Mouse (Mus musculus): ENCODE measurements around the gene Klhl7.
"Not testable (repeated sequence)": the region's sequence is repeated elsewhere in the genome, so short reads cannot be mapped to it uniquely, and the experiment has no call there.

Gene Klhl7

DNA sequence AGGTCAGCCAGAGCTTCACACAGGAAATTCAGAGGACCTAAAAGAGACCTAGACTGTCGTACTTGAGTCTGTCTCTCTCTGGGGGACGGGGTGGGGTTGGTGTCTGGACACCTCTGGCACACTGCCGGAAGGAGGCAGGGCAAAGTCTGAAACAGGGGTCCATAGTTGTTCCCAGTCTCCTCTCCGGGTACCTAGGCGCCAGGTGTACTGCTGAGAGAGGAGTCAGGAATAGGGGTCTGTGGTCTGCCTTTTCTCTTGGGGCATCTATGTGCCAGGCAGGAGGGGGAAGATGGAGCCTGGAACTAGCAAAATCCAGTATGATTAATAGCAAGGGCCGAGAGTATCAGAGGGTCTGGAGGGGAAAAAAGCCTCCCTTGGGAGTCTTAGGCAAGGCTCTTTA, 5.0 kb upstream of the Klhl7 start:
- no peak for DNase-seq (ENCODE audit: low spot score)

DNA sequence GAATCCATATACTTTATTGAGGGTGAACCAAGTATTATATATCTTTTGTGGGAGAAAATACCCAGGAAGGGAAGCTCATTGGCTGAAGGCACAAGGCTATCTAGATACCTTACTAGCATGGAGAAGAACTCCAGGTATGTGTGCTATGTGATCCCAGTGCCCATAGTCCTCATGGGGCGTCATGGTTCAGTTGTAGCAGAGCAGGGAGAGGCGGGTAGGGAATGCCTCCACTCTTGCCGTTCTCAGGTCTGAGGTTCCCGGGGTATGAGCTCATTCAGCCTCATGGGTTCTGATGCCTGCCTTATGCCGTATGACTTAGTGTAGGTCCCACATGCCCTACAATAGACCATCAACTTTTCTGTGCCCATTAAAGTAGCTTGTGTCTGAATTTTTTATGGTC, 4.5 kb upstream of the Klhl7 start:
- DNase-seq (ENCODE audit: low spot score) = no peak

DNA sequence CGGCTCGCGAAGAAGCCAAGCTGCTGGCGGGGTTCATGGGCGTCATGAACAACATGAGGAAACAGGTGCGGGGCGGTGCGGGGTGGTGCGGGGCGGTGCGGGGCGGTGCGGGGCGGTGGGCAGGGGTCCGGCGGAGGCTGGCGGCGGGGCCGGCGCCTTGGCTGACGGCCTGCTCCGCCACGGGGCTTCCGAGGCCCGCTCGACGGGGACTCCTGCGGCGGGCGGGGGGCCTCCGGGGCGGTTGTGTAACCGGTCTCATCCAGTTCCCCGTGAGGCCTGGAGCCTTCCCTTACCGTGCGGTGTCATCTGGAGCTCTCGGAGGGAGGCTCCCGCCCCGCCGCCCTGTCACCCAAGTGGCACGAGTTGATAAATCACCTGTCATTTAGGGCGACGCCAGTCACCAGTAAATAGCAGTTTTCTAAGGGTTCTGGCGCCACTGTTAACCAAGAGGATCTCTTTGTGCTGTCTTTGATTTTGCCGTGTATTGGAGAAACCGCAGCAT, 456 bp downstream of the Klhl7 start:
- DNase-seq (ENCODE audit: low spot score) = peak; percentile 36

DNA sequence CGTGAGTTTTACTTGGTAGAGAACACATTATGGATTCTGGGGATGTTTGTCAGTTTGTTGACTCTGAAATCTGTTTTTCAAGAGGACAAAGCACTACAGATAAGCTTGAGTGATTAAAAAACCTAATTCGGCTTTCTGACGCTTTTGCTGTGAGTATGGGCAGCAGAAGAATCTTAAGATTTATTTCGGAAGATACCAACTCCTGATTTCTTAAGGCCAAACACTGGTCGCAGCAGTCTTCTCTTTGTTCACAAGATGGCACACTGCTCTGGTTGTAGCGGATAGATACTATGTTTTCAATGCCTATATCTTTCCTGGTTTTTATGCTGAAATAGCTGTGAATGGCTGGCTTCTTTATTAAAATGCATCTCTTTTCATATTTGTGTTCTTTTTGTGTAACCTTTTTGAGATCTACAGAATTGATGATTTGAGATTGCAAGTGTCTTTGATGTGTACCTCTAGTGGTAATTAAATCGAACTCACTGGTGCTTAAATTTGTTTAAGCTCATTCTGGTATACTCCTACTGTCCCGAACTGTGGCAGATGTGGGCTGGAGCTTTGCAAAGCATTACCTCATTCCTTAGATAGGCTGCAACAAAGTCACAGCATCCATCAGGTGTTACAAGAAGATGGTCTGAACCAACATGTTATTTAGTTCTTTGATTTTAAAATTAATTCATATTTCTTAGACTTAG, 1.2 kb downstream of the Klhl7 start:
- DNase-seq (ENCODE audit: low spot score) = no peak

DNA sequence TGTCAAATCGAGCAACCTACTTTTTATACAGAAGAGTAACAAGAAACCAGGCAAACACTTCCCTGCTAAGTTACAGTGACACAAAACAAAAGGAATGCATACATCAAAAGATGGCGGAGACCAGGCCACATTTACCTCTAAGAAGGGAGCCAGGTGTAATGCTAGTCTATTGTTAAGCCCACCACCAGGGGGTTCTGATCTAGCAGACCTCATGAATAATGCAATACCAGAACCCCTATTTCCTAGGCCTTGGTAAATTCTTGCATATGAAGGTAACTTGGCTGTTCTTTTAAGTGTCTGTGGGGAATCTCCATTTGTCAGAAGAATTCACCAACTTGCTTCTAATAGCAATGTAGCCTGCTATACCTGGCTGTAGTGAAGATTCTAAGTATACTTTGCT, 2.8 kb downstream of the Klhl7 start:
- not testable (repeated sequence) for DNase-seq (ENCODE audit: low spot score)

DNA sequence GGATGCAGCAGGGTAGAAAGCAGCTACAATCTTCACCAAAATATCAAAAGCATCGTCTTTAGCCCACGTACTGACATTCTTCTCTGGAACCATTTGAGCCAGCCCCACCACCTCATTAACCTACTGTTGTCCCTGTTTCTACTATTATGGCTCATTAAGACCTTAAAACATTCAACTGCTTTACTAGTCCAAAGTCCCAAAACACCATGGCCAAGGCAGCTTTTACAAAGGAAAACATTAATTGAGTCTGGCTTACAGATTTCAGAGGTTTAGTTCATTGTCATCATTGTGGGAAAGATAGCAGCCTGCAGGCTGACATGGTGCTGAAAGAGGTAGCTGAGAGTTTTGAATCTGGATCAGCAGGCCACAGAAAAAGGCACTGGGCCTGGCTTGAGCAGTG, 3.4 kb downstream of the Klhl7 start:
- no peak for DNase-seq (ENCODE audit: low spot score)

DNA sequence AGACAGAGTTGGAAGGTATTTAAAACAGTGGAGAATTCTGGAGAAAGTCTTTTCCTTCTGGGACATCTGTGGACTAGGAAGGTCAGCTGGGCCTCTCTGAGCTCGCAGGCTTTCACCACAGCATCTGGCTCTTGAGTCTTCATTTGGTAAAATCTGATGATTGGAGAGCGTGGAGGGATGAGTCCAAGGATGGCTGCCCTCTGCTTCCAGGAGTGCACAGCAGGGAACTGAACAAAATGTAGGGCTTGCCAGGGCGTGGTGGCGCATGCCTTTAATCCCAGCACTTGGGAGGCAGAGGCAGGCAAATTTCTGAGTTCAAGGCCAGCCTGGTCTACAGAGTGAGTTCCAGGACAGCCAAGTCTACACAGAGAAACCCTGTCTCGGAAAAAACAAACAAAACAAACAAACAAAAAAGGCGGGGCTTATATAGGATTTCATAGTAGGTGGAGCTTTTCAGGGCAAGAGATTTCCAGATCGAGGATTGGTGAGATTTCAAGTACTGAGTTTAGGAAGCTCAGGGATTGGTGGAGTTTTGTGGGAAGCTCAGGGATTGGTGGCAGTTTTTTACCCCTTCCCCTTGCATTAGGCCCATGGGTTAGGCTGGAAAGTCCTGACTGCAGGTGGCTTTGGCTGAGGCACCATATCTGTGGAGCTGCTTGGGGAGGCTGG, 6.8 kb downstream of the Klhl7 start:
- no peak for DNase-seq (ENCODE audit: low spot score)

DNA sequence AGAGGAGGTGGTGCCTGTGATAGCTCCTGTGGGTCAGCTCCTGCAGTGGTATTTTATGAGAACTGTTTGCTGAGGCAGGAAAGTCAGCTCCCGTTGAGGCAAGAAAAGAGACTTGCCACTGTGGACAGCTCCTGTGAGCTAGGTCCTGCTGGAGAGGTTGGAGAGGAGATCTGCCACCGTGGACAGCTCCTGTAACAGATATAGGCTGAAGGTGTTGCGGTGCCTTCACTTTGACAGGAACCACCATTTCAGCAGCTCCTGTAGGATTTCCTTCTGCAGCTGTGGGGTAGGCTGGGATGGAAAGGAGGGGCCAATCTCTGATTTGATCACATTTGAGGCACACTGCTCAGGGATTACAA, 7.3 kb downstream of the Klhl7 start:
- DNase-seq (ENCODE audit: low spot score) = no peak

DNA sequence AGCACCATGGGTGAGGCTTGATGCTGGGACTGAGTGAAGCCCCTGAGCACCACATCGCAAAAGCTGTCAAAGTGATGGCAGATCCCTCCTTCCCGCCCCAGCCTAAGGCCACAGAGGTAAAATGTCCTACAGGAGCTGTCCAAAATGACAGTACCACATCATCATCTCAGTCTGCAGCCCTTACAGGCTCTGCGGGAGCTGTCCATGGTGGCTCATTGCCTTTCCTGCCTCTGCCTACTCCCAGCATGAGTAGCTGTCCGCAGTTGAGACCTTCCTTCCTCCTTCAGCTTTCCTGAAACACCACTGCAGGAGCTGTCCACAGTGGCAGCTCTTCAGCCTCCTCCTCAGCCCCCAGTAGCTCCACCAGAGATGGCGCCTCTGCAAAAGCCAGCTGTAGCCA, 9.7 kb downstream of the Klhl7 start:
- no peak for DNase-seq (ENCODE audit: low spot score)

DNA sequence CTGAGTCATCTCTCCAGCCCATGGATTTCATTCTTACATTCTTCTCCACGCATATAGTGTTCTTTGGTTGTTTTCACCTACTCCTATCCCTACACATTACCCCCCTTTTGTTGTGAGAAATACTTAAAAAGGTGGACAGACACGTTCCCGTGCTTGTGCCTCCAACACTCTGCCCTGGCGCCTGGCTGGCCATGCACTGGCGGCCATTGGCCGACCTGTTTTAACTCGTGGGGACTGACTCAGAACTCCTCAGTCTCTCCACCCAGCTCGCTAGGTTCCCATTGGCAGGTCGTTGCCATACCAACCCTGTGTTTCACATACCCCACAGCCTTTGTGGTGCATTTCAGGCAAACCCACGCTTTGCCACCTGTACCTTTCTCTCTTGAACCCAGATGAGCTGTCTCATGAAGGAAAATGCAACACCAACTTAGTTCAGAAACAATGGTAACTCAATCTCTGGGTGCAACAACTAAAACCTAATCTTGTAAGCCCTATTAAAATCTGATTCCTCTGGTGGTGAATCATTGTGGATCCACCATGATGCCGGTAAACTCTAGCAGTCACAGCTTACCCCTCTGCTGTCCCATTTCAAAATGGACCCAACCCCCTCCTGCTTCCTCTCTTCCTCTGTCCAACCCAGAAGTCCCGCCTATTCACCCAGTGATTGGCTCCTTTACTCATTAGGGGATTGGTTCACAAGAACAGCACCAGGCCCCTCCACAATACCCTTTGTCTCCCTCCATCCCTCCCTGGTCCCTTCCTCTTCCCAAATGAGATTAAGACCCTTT, 11.9 kb downstream of the Klhl7 start:
- DNase-seq (ENCODE audit: low spot score) = no peak

DNA sequence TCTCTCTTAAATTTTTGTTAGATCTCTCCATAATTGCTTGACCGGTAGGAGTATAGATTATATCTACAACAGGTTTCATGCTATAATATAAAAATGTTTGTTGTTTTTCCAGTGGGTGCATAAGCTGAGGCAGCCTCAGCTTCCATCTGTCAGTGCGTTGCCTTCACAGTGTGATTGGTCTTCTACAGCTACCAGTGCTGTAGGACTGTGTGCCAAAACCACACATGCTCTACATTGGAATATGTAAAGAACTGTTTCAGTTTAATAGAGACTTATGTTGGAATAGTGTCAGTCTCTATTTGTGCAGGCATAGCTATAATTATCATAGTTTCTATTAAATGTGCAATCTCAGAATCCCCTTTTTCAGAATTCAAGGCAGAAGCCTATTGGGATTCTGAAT, 21.8 kb downstream of the Klhl7 start:
- DNase-seq (ENCODE audit: low spot score) = no peak

DNA sequence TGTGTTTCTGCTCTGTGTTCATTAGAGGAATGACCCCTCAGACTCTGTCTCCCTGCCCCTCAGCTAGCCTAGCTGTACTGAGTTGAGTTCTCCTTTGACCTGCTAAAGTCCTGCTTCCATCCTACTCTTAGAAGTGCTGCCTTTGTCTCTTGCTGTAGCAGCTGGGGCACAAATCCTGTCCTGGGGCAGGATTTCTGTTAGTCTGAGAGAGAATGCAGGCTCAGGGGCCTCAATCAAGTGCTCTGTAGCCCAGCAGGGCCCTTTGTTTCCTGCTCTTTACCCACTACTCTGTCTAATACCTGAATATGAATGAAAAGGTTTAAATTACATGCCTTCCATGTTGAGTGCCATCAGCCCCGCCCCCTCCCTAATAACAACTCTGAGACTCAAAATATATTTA, 23.8 kb downstream of the Klhl7 start:
- no peak for DNase-seq (ENCODE audit: low spot score)

DNA sequence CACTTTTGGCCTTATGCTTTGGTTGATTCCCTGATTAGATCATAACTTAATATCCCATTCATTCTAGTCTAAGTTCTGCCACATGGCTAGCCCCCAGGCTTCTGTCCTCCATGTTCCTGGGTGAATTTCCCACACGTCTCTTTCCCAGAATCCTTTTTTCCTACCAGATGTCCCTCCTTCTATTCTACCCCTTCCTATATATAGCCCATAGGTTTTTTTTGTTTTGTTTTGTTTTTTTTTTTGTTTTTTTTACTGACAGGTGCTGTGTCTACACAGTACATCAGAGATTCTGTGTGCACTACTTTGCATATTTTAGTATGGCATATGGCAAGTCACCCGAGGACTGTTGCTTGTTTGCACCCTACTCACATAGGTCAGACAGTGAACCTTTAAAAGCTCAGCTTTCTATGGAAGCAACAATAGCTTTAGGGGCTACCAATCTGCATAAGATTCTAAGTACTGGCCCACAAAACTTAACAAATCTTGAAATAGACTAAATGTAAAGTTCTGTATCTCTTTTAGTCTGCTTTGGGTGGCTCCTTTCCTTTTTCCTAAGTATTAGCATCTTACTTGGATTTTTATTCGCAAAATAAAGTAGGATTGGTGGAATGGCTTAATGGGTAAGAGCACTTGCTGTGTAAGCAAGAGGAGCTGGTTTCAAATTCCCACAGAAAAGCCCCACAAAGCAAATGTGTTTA, 24.3 kb downstream of the Klhl7 start:
- no peak for DNase-seq (ENCODE audit: low spot score)

DNA sequence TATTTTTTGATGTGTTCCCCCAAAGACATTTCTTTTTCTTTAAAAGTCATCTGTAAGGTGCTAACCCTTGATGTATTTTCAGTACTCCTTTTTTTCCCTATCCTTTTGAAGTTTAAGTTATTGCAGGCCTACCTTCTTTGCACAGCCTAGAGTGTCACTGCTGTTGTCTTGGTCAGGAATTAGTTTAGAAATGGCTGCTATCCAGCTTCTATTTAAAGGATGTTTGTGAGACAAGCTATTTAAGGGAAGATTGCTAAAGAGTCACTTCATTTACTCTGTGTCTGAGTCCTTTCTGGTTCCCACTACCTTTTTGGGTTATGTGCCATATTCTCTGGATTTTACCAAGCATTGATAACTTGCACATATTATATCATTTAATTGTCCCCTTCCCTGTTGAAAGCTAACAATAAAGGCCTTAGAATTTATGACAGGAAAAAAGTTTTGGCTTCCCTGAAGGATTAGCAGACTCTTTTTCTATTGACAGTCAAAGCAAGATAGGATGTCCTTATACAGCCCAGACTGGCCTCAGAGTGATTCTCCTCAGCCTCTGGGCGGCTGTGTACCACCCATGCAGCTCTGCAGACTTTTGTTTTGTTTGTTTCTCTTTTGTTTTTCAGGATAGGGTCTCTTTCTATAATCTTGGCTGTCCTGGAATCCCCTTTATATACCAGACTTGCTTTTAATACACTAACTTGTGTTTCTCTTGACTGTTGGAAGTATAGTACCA, 25.7 kb downstream of the Klhl7 start:
- DNase-seq (ENCODE audit: low spot score) = no peak

DNA sequence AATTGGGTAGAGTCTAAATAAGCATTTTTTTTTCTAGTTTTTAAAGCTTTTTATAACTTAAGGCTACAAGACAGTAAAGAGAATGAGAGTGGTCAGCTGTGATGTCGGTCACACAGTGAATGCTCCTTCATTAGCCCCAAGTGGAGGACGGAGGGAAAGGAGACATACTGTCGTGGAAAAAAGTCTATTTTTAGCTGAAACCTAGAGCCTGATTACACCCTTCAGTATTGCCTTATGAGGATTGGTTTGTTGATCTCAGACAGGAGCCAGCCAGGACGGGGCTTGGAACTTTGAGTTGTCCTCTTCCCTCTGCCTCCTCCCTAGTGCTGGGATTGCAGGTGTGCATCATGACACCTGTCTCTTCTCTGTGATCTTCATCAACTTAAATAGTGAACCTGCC, 26.6 kb downstream of the Klhl7 start:
- no peak for DNase-seq (ENCODE audit: low spot score)

DNA sequence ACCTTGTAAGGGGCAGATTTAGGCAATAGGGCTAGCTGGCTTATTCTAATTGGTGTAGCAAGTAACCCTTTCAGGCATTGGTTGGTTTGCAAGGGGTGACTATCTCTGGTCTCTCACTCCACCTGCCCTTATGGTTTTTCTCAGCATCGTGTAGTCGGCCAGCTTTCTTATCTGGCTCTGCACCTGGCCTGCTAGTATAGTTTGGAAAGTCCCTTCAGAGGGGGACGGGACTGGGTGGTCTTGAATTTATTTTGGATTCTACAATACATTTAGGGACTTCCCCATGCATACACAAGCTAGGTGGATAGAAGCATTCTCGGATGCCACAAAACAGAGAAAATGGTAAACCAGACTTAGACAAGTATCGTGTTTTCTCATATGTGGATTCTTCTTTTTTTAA, 46.6 kb downstream of the Klhl7 start:
- no peak for DNase-seq (ENCODE audit: low spot score)

DNA sequence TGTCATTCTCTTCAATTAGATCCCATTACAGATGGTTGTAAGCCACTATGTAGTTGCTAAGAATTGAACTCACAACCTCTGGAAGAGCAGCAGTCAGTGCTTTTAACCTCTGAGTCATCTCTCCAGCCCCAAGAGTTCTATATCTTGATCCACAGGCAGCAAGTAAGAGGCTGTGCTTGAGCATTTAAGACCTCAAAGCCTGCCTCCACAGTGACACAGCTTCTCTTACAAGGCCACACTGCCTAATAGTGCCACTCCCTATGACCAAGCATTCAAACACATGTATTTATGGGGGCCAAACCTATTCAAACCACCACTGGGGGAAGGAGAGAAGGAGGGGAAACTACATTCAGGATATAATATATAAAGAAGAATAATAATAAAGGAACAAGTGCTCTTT, 51.8 kb downstream of the Klhl7 start:
- DNase-seq (ENCODE audit: low spot score) = no peak

DNA sequence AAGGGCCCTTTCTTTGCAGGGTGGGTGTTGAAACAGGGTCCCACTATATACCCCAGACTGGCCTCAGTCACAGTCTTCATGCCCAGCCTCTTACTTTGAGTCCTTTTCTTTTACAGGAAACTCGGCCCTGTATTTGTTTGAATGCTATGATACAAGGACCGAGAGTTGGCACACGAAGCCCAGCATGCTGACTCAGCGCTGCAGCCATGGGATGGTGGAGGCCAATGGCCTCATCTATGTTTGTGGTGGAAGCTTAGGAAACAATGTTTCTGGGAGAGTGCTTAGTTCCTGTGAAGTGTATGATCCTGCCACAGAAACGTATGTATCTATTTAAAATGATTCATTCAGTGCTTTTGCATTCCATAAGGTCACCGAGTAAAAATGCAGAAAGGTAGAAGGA, 56.4 kb downstream of the Klhl7 start:
- DNase-seq (ENCODE audit: low spot score) = no peak

DNA sequence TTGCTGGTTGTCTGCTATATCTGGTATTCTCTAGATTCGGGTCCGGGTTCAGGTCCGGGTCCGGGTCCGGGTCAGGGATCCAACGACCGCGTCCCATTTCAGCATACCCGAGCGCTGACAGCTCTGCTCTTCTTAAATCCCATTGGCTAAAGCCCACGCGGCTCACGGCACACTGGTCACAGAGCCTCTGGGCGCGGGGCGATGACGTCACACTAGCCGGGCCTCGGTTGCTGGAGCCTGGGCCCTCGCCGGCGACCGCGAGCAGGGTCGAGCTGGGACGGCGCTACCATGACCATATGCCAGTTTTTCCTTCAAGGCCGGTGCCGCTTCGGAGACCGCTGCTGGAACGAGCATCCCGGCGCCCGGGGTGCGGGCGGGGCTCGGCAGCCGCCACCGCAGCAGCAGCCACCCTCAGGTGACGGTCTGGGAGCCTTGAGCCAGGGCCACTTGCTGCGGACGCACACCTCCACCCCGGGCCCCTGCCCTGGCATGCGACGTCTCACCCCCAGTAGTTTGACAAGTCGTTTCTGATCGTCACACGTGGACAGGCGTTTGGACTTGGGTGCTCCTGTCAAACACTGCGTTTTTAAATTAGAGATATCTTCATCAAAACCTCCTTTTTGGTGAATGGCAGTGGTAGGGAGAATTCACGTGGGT, 64.5 kb downstream of the Klhl7 start, which contains the start of gene Nupl2:
Gene Nupl2, plus strand, starts transcription at position 175 of the 657 bp plus-strand sequence.
- DNase-seq (ENCODE audit: low spot score) = peak; percentile 85

DNA sequence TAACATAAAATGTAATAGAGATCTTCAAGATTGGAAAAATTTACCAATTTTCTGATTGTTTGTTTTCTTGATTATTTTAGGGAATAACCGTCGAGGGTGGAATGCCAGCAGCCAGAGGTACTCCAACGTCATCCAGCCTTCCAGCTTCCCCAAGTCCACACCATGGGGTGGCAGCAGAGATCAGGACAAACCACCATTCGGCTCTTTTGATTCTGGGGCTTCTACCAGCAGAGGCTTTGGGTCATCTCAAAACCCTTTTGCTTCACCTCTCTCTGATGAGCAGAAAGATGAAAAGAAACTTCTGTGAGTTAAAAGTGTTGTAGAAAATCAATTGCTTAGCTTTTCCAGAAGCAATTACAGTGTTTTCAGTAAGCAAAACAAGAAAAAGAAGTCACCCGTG, 66.9 kb downstream of the Klhl7 start:
- no peak for DNase-seq (ENCODE audit: low spot score)

DNA sequence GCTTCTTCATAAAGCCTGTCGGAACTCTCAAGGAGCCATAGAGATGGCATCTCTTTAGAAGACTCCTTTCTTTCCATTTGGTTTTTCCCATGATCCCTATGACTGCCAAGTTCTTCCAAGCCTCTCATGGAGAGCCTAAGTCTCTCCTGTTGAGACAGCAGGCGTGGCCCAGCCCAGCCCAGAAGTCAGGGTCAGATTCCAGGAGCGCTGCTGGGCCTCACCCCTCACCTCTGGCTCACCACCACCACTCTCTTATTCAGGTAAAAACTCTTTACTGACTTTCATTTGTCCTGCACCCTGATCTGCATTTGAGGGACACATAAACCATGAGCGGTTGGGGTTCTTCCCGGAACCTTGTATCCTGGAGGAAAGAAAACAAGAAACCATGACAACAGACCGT, 69.5 kb downstream of the Klhl7 start:
- DNase-seq (ENCODE audit: low spot score) = no peak

All from ovary, postnatal 14 days (tissue).